In genomic region chr9:29165731-29166130, GRCm38 (mm10) we compare ENCODE assay signal across 16 mouse cellular contexts.
"Had no signal": no experiment of that assay in that cellular context is flagged by ENCODE, and none has a peak within 500 bp of the region (broad histone marks: within the 10 kb centered on the region; RNA-seq: fewer than 3 reads in every experiment).

No protein-coding gene starts in this region.

- H3K27me3 ChIP-seq: megakaryocyte, embryonic 14.5 days; midbrain, embryonic 13.5 days; neural tube, embryonic 12.5 days; stomach, embryonic 15.5 days had no signal

- H3K27ac ChIP-seq: macrophage; midbrain, embryonic 13.5 days; neural tube, embryonic 12.5 days; stomach, embryonic 15.5 days; stomach, postnatal 0 days had no signal

- H3K36me3 ChIP-seq: midbrain, embryonic 13.5 days; neural tube, embryonic 12.5 days; stomach, embryonic 15.5 days had no signal

- H3K9ac ChIP-seq: lung, embryonic 14.5 days; midbrain, embryonic 13.5 days; neural tube, embryonic 12.5 days; stomach, embryonic 15.5 days had no signal

- H3K4me2 ChIP-seq: lung, embryonic 14.5 days; midbrain, embryonic 11.5 days; midbrain, embryonic 13.5 days; neural tube, embryonic 12.5 days; stomach, embryonic 15.5 days had no signal

- H3K9me3 ChIP-seq: midbrain, embryonic 13.5 days; neural tube, embryonic 12.5 days; stomach, embryonic 15.5 days had no signal

- H3K4me3 ChIP-seq: megakaryocyte, embryonic 14.5 days; midbrain, embryonic 13.5 days; neural tube, embryonic 12.5 days; stomach, embryonic 15.5 days had no signal

- ATAC-seq: midbrain, embryonic 13.5 days; midbrain, embryonic 16.5 days had no signal

- H3K4me1 ChIP-seq: megakaryocyte, embryonic 14.5 days; stomach, embryonic 15.5 days had no signal

- DNase-seq: lung, adult 18-20 months; lung, embryonic 14.5 days; lung, postnatal 14 days; lung, postnatal 36 days; right cerebral cortex, postnatal 14 days; thymus, adult 2 months; thymus, postnatal 25 days; thymus, postnatal 4 days had no signal
